Mouse (Mus musculus): ENCODE results near the gene Cldn9. TPM values are rescaled to one million over a fixed set of nuclear protein-coding genes. Genes with fewer than 3 reads are reported as not detected.

Gene Cldn9
- polyA plus RNA-seq, 1 experiment = 1.7 TPM

DNA sequence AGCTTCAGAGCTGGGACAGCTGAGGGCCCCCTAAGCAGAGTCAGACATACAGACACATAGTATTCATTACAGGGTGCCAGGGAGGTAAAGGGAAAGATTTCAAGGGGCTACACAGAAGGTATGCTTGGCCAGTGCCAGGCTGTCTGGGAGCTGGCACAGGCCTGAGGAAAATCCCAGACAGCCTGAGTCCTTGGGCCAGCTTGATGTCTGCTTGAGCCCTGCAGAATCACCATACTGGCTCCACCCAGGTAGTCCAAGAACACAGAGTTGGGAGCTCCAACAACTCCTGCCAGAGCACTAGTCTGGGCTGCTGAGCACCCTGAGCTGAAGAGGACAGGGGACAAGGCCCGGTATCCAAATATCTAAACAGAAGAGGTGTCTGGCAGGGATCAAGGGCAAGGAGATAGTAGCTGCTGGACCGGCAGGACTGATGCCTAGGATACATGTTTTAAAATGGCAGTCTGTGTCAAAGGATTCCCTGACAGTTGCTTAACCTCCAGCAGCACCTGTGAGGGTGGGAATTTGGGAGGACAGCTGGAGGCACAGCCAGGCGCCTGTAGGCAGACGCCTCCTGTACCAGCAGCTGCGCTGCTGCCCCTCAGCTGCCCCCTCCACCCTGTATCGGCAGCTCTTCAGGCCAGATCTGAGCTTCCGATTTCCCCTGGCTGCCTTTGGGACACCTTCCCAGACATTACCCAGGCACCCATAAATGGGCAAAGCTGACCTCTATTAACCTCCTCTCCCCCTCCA lies 38.7 kb upstream of the Cldn9 start, which contains the start of gene 1520401A03Rik:
1520401A03Rik (minus strand) TSS at position 408 of the 750 bp plus-strand sequence.
- Histone ChIP-seq H3K36me3 (ENCODE audit: control insufficient read depth, insufficient read depth, low read length, poor library complexity, severe bottlenecking) (no peaks in the 10 kb centered on the region), H3K9ac (ENCODE audit: low read depth, poor library complexity, severe bottlenecking) (no peak within 1 kb of the TSS), H3K27me3 (ENCODE audit: control insufficient read depth, insufficient read depth, low read length, poor library complexity, severe bottlenecking) (no peaks in the 10 kb centered on the region), H3K4me3 (ENCODE audit: low read depth, low read length) (no peak within 1 kb of the TSS), H3K4me1 (ENCODE audit: control insufficient read depth, insufficient read depth, low read length) (peaks cover 3% of the 10 kb centered on the region), H3K9me3 (replicated peaks; ENCODE audit: control insufficient read depth, insufficient read depth, low read length, poor library complexity, severe bottlenecking) (no peaks in the 10 kb centered on the region), H3K27ac (ENCODE audit: insufficient read depth, low read length) (no peak within 1 kb of the TSS)
- TF ChIP-seq POLR2A (IDR thresholded peaks at IDR 0.05; ENCODE audit: insufficient read depth, low read length) = no peak

DNA sequence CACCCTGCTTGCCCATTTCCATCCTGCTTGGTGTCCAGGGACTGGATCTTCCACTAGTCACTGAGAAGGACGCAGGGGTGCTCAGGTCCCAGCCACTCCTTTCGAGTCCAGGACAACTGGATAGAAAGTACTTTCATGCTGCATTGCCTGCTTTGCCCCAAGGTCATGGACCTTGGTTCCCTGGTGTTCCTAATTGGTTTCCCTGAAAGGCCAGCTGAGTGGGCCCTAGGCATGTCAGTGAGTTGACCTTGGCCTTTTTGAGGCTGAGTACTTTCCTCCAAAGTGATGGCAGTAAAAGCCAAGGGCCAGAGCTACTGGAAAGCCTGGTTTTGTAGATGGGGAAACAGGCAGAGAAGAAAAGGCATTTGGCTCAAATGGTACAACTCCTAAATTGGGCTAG lies 38.1 kb upstream of the Cldn9 start:
- Histone ChIP-seq H3K27me3 (ENCODE audit: control insufficient read depth, insufficient read depth, low read length, poor library complexity, severe bottlenecking) (no peaks in the 10 kb centered on the region), H3K9ac (ENCODE audit: low read depth, poor library complexity, severe bottlenecking) (no peak overlapping the region), H3K9me3 (replicated peaks; ENCODE audit: control insufficient read depth, insufficient read depth, low read length, poor library complexity, severe bottlenecking) (no peaks in the 10 kb centered on the region), H3K36me3 (ENCODE audit: control insufficient read depth, insufficient read depth, low read length, poor library complexity, severe bottlenecking) (no peaks in the 10 kb centered on the region), H3K27ac (ENCODE audit: insufficient read depth, low read length) (no peak overlapping the region), H3K4me1 (ENCODE audit: control insufficient read depth, insufficient read depth, low read length) (peaks cover 3% of the 10 kb centered on the region), H3K4me3 (ENCODE audit: low read depth, low read length) (no peak overlapping the region)
- no peak for TF ChIP-seq EP300 (IDR thresholded peaks at IDR 0.05; ENCODE audit: insufficient read depth, low read depth, low read length)
- no peak for TF ChIP-seq CTCF (IDR thresholded peaks at IDR 0.05; ENCODE audit: low read depth, low read length)
- TF ChIP-seq POLR2A (IDR thresholded peaks at IDR 0.05; ENCODE audit: insufficient read depth, low read length) = no peak

DNA sequence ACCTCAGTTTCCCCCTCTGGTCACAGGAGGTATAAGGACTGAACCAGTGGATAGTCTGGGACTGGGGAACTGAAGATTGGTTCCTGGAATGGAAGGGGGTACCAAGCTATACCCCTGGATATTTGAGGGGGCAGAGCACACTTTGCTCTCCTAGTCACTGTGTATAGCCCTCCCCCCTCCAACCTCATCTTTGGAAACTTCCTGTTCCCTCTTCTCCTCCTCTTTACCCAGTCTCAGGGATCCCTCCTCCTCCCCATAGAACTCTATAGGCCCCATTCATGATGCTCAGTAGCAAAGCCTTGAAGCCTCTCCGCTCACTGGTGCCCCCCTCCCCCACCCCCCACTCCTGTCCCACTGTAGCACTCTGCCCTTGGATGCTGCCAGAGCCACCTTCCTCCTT lies 35.6 kb upstream of the Cldn9 start:
- peaks cover 2% of the 10 kb centered on the region for H3K4me1 ChIP-seq (ENCODE audit: control insufficient read depth, insufficient read depth, low read length)
- H3K9ac ChIP-seq (ENCODE audit: low read depth, poor library complexity, severe bottlenecking) = no peak overlapping the region
- H3K4me3 ChIP-seq (ENCODE audit: low read depth, low read length) = no peak overlapping the region
- no peaks in the 10 kb centered on the region for H3K36me3 ChIP-seq (ENCODE audit: control insufficient read depth, insufficient read depth, low read length, poor library complexity, severe bottlenecking)
- no peak overlapping the region for H3K27ac ChIP-seq (ENCODE audit: insufficient read depth, low read length)
- no peak for TF ChIP-seq CTCF (IDR thresholded peaks at IDR 0.05; ENCODE audit: low read depth, low read length)
- TF ChIP-seq EP300 (IDR thresholded peaks at IDR 0.05; ENCODE audit: insufficient read depth, low read depth, low read length) = no peak
- no peak for TF ChIP-seq POLR2A (IDR thresholded peaks at IDR 0.05; ENCODE audit: insufficient read depth, low read length)
- H3K9me3 ChIP-seq (replicated peaks; ENCODE audit: control insufficient read depth, insufficient read depth, low read length, poor library complexity, severe bottlenecking) = no peaks in the 10 kb centered on the region
- H3K27me3 ChIP-seq (ENCODE audit: control insufficient read depth, insufficient read depth, low read length, poor library complexity, severe bottlenecking) = no peaks in the 10 kb centered on the region

DNA sequence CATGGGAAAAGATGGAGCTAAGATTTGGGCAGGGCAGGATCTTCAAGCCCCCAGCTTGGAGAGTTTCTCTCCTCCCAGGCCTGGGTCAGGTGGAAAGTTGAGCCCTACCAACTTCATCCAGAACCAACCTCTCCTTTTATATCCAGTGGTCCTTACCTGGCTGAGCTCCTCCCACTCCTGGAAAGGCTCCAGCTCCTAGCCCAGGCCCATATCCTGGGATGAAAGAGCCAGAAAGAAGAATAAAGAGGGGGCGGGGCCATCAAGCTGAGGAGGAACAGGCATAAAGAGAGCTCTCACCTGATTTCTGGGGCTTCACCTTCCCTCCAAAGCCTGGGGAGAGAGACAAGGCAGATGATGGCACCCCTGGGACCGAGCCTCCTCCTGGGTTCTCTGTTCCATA lies 33.2 kb upstream of the Cldn9 start:
- Histone ChIP-seq H3K9ac (ENCODE audit: low read depth, poor library complexity, severe bottlenecking) (no peak overlapping the region), H3K4me1 (ENCODE audit: control insufficient read depth, insufficient read depth, low read length) (peaks cover 2% of the 10 kb centered on the region), H3K9me3 (replicated peaks; ENCODE audit: control insufficient read depth, insufficient read depth, low read length, poor library complexity, severe bottlenecking) (no peaks in the 10 kb centered on the region), H3K27me3 (ENCODE audit: control insufficient read depth, insufficient read depth, low read length, poor library complexity, severe bottlenecking) (no peaks in the 10 kb centered on the region), H3K36me3 (ENCODE audit: control insufficient read depth, insufficient read depth, low read length, poor library complexity, severe bottlenecking) (no peaks in the 10 kb centered on the region), H3K27ac (ENCODE audit: insufficient read depth, low read length) (no peak overlapping the region), H3K4me3 (ENCODE audit: low read depth, low read length) (no peak overlapping the region)
- TF ChIP-seq POLR2A (IDR thresholded peaks at IDR 0.05; ENCODE audit: insufficient read depth, low read length) (no peak), CTCF (IDR thresholded peaks at IDR 0.05; ENCODE audit: low read depth, low read length) (no peak), EP300 (IDR thresholded peaks at IDR 0.05; ENCODE audit: insufficient read depth, low read depth, low read length) (no peak)

DNA sequence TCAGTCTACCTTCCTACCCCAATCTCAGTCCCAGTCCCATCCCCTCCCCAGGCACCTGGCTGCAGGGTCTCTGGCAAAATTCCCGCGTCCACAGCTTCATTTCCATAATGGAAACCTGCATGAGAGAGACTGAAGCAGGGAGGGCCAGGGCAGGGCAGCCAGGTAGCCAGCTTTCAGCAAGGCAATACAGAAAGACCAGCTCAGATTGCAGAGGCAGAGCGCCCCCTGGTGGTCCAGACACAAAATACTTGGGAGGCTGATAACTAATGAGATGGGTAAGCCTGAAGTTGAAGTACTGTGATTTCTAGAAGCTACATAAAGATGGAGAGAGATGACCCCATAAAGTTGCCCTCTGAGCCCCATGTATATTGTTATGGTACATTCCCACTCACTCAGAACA lies 22.4 kb upstream of the Cldn9 start:
- H3K36me3 ChIP-seq (ENCODE audit: control insufficient read depth, insufficient read depth, low read length, poor library complexity, severe bottlenecking) = no peaks in the 10 kb centered on the region
- peaks cover 8% of the 10 kb centered on the region for H3K4me1 ChIP-seq (ENCODE audit: control insufficient read depth, insufficient read depth, low read length)
- no peak overlapping the region for H3K9ac ChIP-seq (ENCODE audit: low read depth, poor library complexity, severe bottlenecking)
- no peaks in the 10 kb centered on the region for H3K27me3 ChIP-seq (ENCODE audit: control insufficient read depth, insufficient read depth, low read length, poor library complexity, severe bottlenecking)
- H3K9me3 ChIP-seq (replicated peaks; ENCODE audit: control insufficient read depth, insufficient read depth, low read length, poor library complexity, severe bottlenecking) = no peaks in the 10 kb centered on the region
- no peak overlapping the region for H3K4me3 ChIP-seq (ENCODE audit: low read depth, low read length)
- TF ChIP-seq CTCF (IDR thresholded peaks at IDR 0.05; ENCODE audit: low read depth, low read length) = peak; percentile 96
- no peak for TF ChIP-seq POLR2A (IDR thresholded peaks at IDR 0.05; ENCODE audit: insufficient read depth, low read length)
- TF ChIP-seq EP300 (IDR thresholded peaks at IDR 0.05; ENCODE audit: insufficient read depth, low read depth, low read length) = no peak
- no peak overlapping the region for H3K27ac ChIP-seq (ENCODE audit: insufficient read depth, low read length)

DNA sequence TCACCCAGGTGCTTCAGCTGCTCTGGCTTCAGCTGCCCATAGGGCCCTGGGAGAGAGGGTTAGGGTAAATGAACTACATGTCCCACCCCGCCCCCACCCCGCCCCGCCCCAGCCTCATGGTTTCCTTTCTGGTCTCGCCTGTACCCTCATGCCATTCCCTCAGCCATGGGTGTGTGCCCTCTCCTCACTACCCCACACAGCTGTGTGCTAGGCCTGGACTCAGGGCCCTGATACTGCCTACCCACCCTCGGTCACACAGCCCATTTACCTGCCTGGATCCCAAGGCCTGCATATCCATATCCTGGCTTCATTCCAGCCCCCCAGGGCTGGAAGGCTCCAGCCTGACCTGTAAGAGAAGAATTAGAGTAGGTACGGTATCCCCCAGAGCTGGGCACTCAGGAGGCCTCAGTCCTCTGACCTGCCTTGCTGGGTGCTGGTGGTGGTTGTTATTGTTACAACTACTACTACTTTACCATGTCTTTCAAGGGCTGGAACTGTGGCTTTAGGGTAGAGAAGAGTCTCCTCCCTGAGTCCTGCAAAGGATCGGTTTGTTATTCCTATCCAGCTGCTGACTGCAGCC lies 21.8 kb upstream of the Cldn9 start:
- no peaks in the 10 kb centered on the region for H3K9me3 ChIP-seq (replicated peaks; ENCODE audit: control insufficient read depth, insufficient read depth, low read length, poor library complexity, severe bottlenecking)
- no peak overlapping the region for H3K27ac ChIP-seq (ENCODE audit: insufficient read depth, low read length)
- peak overlapping the region; percentile 6; the same call in 1 of the 2 replicates for H3K9ac ChIP-seq (ENCODE audit: low read depth, poor library complexity, severe bottlenecking)
- H3K36me3 ChIP-seq (ENCODE audit: control insufficient read depth, insufficient read depth, low read length, poor library complexity, severe bottlenecking) = no peaks in the 10 kb centered on the region
- no peaks in the 10 kb centered on the region for H3K27me3 ChIP-seq (ENCODE audit: control insufficient read depth, insufficient read depth, low read length, poor library complexity, severe bottlenecking)
- H3K4me3 ChIP-seq (ENCODE audit: low read depth, low read length) = no peak overlapping the region
- H3K4me1 ChIP-seq (ENCODE audit: control insufficient read depth, insufficient read depth, low read length) = peaks cover 8% of the 10 kb centered on the region
- TF ChIP-seq POLR2A (IDR thresholded peaks at IDR 0.05; ENCODE audit: insufficient read depth, low read length) (no peak), CTCF (IDR thresholded peaks at IDR 0.05; ENCODE audit: low read depth, low read length) (no peak), EP300 (IDR thresholded peaks at IDR 0.05; ENCODE audit: insufficient read depth, low read depth, low read length) (no peak)

Data from ES-Bruce4 (cell line).